Mouse (Mus musculus) left cerebral cortex, adult 2 months (tissue): Measurements from ENCODE around the gene Guca1b. TPM values are rescaled to one million over a fixed set of nuclear protein-coding genes. Genes with fewer than 3 reads are reported as not detected.
"Not testable (repeated sequence)": the region's sequence is repeated elsewhere in the genome, so short reads cannot be mapped to it uniquely, and the experiment has no call there.

ENCODE experiments used
- DNase-seq, 2 experiments: peaks; one replicate each; pipeline ENCODE4 v3.0.0; 2021 to 2022; ENCODE audit warnings: low spot score in 2 of 2, mixed read lengths in 1 of 2; ENCODE audit errors: extremely low spot score in 1 of 2
- H3K27ac ChIP-seq: fragments of 200-600 bp; 2 replicates; pipeline ENCODE4 v1.8.1; 2022
- H3K4me3 ChIP-seq: fragments of 200-600 bp; 2 replicates; pipeline ENCODE4 v1.8.1; 2022
- CTCF ChIP-seq: fragments of 200-600 bp; IDR thresholded peaks from 2 replicates; pipeline ENCODE4 v1.8.1; 2022; ENCODE audit warnings: antibody characterized with exemption, mild to moderate bottlenecking, moderate library complexity
- intact Hi-C: fragments of 180-260 bp; cut with DNase I; formaldehyde crosslinking; loops from one replicate; pipeline ENCODE4 v1.15.1; 2025
- total RNA-seq, 2 experiments: library from RNA; stranded (reverse); gene quantifications; 2 replicates each; pipeline ENCODE4 v1.2.3; 2021

The Guca1b gene
- total RNA-seq, 2 experiments from 2014 or later, result 1.8 to 2.9 TPM

DNA sequence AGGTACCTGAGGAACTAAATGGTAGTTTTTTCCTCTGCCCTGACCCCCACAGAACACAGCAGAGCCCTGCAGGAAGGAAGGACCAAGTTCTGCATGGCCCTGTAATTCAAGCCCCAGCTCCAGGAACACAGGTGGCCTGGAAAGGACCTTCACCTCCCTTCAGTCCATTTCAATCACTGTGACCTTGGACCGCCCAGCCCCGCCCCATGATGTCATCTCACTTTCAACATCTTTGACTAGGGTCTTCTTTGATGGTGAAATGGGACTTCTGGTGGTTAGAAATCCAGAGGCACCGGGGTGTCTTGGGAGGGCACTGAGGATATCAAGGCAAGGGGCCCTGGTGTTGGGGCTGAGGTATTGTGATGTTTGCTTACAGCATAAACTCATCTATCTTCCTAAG lies 36.4 kb downstream of the Guca1b start:
- no peak for DNase-seq
- Histone ChIP-seq H3K4me3 (no peak overlapping the region), H3K27ac (no peak overlapping the region)
- no peak for TF ChIP-seq CTCF
- intact Hi-C loops, result no loop called here

- H3K27ac ChIP-seq, intact Hi-C loops, H3K4me3 ChIP-seq, DNase-seq: not testable (repeated sequence)
Measured at GRCm38 (mm10) chr17:47422616-47423015, 37.4 kb downstream of the Guca1b start.

- DNase-seq, result no peak
- no peak overlapping the region for H3K4me3 ChIP-seq
- intact Hi-C loops, result no loop called here
- no peak for TF ChIP-seq CTCF
- H3K27ac ChIP-seq, result no peak overlapping the region
Measured at GRCm38 (mm10) chr17:47424186-47424585, 39.0 kb downstream of the Guca1b start.

DNA sequence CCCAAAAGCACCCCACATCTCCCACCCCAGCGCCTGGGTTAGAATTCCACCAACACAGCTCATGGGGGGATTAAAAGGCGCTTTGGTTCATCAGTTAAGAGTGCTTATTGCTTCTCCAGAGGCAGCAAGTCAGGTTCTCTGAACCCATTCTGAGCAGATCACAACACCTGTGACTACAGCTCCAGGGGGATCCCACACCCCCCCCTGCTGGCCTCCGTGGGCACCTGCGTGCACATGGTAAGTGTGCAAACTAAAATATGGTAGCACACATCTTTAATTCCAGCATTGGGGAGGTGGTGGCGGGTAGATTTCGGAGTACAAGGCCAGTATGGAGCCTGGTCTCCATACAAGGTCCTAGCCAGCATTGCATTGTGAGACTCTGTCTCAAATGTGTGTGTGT lies 42.1 kb downstream of the Guca1b start:
- Histone ChIP-seq H3K27ac (no peak overlapping the region), H3K4me3 (no peak overlapping the region)
- no peak for DNase-seq
- TF ChIP-seq CTCF, result no peak; the same call in 1 of the 2 replicates
- intact Hi-C loops, result no loop called here

- Histone ChIP-seq H3K27ac (no peak overlapping the region), H3K4me3 (no peak overlapping the region)
- peak; percentile 27 for TF ChIP-seq CTCF
- intact Hi-C loops, result no loop called here
- DNase-seq, result no peak
Measured at GRCm38 (mm10) chr17:47428831-47429304, 43.7 kb downstream of the Guca1b start.

- peak; percentile 12 for TF ChIP-seq CTCF
- Histone ChIP-seq H3K4me3 (no peak overlapping the region), H3K27ac (no peak overlapping the region)
- intact Hi-C loops, result no loop called here
- DNase-seq, result no peak
Measured at GRCm38 (mm10) chr17:47430815-47431214, 45.6 kb downstream of the Guca1b start.

DNA sequence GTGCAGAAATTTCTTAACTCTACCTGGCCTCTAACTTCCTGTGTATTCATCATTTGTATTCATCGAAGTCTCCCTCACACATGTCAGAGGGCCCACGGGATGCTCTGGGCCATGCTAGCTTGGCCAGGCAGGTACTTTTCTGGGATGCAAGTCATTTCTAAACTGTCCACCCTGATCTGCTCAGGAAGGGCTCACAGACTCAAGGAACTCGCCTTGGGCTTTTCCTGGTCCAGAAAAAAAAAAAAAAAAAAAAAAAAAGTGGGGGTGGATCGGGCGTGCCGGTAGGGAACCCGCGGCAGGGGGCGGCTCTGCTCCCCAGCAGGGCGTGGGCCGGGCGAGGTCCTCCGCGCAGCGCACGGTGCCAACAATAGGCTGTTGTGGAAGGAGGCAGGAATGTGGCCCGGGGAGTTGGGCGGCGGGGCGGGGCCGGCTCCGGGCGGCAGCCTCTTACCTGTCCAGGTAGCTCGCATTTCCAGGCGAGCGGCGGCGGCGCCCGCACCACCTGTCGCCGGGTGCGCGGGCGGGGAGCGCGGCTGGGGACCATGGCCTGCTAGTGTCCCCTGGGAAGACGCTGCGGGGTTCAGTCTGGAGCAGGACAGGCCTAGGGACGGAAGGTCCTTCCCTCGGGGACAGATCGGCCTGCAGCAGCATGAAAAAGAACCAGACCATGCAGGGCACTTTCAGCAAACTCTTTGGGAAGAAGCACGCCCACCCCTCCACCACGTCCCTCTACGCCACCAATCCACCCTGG lies 51.1 kb downstream of the Guca1b start, which contains the start of gene AI661453:
TSS of gene AI661453 (plus strand) at position 460 of the 751 bp plus-strand sequence.
- intact Hi-C loops, result no loop called here
- no peak for TF ChIP-seq CTCF
- Histone ChIP-seq H3K27ac (no peak within 1 kb of the TSS), H3K4me3 (peak within 1 kb of the TSS; percentile 38)
- DNase-seq, result no peak

DNA sequence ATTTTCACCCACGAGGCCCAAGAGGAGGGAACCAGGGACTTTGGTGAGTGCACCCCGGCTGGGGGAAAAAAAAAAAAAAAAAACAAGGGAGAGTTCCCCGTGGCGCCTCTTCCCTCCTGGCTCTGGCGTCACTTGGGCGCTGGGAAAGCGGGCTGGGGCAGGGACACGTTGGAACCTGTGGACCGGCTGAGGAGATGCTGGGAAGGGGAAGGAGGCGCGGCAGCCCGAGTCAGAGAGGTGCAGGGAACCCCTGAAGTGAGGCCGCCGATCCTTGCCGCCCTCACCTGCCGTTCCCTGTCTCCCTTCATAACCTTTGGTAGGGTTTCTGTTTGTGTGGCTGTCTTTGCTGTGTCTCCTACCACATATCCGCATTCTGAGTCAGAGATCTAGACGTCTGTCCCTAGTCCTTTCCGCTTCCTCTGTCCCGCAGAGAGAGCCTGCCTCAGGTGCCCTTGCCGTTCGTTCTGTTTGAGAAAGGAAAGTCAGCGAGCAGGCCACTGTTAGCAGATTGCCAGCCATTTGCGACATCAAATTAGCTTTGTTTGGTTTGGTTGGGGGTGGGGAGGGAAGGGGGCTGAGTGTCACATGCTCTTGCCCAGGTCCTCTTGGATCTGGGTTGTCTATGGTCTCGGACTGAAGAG lies 51.8 kb downstream of the Guca1b start, which contains the start of gene 1700001C19Rik:
TSS of gene 1700001C19Rik (minus strand) at position 470 of the 641 bp plus-strand sequence.
- intact Hi-C loops, result no loop called here
- no peak for DNase-seq
- H3K27ac ChIP-seq, result no peak within 1 kb of the TSS
- TF ChIP-seq CTCF, result no peak
- peak within 1 kb of the TSS; percentile 38 for H3K4me3 ChIP-seq

DNA sequence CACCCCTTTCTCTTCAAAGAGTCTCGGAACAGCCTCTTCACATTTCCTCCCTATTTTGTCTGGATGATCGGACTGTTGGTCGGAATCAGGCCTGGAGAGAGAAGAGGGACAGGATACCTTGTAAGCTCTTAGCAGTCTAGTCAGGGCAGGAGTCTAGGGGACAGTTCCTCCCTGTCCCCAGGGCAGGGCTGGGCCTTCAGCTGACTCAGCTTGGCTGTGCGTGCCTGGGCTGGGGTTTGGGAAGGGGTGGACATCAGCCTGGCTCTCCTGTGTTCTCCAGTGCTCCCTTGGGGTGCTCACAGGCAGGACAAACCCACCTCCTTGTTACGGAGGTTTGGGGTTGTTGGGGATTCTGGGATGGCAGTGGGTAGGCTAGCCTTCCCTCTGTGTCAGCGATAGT lies 53.4 kb downstream of the Guca1b start:
- TF ChIP-seq CTCF, result no peak
- no peak overlapping the region for H3K4me3 ChIP-seq
- no peak for DNase-seq
- intact Hi-C loops, result no loop called here
- H3K27ac ChIP-seq, result no peak overlapping the region

- intact Hi-C loops, result no loop called here
- no peak for TF ChIP-seq CTCF
Measured at GRCm38 (mm10) chr17:47439396-47440028, 54.3 kb downstream of the Guca1b start.

GRCm38 (mm10) chr17:47440359-47440890 lies 55.2 kb downstream of the Guca1b start:
- H3K4me3 ChIP-seq, result no peak overlapping the region
- H3K27ac ChIP-seq, result no peak overlapping the region
- DNase-seq, result no peak
- TF ChIP-seq CTCF, result no peak
- intact Hi-C loops, result no loop called here

More at GRCm38 (mm10) chr17:47439396-47440028, 54.3 kb downstream of the Guca1b start:
- Histone ChIP-seq H3K27ac (no peak overlapping the region), H3K4me3 (no peak overlapping the region)
- no peak for DNase-seq
